Mouse (Mus musculus): ENCODE measurements around the gene Lrrc27. TPM values are rescaled to one million over a fixed set of nuclear protein-coding genes. Genes with fewer than 3 reads are reported as not detected.
A peak's percentile ranks its signal among the peaks of the same experiment; 100 is the strongest.

Lrrc27 gene
- polyA plus RNA-seq, 1 experiment from 2014 or later, result 4.7 TPM

DNA sequence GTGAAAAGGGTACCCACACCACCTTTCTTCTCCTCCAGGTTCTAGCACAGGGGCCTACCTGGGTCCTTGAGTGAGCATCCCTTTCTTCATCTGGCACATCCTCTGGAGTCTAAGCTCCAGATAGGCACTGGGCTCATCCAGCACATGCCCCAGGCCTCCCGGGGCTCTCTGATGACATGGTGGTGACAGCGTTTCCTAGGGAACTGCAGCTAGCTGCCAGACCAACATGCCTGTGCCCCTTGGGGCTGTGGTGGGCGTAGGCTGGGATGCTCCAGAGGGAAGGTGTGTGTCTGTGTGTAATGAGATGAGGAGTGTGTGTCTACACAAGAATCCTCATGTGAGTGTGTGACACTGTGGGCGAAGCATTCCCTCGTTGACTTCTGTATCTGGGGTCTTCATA is 66.8 kb downstream of the Lrrc27 start:
- no peak overlapping the region for H3K27ac ChIP-seq (ENCODE audit: low read depth)
- H3K4me3 ChIP-seq (ENCODE audit: low read depth, low read length), result no peak overlapping the region
- H3K9ac ChIP-seq (ENCODE audit: low read length), result no peak overlapping the region
- H3K27me3 ChIP-seq (replicated peaks; ENCODE audit: control insufficient read depth, insufficient read depth, low read length), result no peaks in the 10 kb centered on the region
- 0 out of 2 replicates have a peak, but pooled peaks cover 4% of the 10 kb centered on the region for H3K4me1 ChIP-seq (replicated peaks; ENCODE audit: control insufficient read depth, insufficient read depth, low read length)
- 84% methylated on average over 5 of the region's 5 CpGs for WGBS
- H3K9me3 ChIP-seq (ENCODE audit: control insufficient read depth, low read length), result no peaks in the 10 kb centered on the region
- DNase-seq (ENCODE audit: low spot score), result no peak
- no peak overlapping the region for H3K4me2 ChIP-seq (ENCODE audit: low read length)
- H3K36me3 ChIP-seq (ENCODE audit: control insufficient read depth, insufficient read depth, low read length), result no peaks in the 10 kb centered on the region
- ATAC-seq (replicated peaks; ENCODE audit: low FRiP score, low TSS enrichment, low read depth), result no peak

DNA sequence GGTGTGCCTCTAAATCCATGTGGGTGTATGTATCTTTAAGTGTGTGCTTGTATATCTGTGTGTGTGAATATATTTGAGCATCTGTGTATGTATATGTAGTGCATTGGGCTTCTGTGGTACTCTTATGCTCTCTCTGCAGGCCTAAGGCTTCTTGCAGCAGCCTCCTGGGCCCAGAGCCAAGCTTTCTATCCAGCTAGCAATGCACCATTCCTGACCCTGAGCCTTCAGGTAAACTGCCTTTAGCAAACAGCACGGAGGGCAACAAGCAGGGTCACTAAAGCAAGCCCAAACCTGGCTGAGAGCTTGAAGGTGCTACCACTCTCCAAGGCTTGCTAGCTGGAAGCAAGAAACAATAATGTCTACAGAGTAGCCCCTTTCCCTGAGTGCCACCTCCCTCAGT is 67.3 kb downstream of the Lrrc27 start:
- H3K27me3 ChIP-seq (replicated peaks; ENCODE audit: control insufficient read depth, insufficient read depth, low read length), result no peaks in the 10 kb centered on the region
- H3K4me1 ChIP-seq (replicated peaks; ENCODE audit: control insufficient read depth, insufficient read depth, low read length), result 0 out of 2 replicates have a peak, but pooled peaks cover 4% of the 10 kb centered on the region
- no peak overlapping the region for H3K4me3 ChIP-seq (ENCODE audit: low read depth, low read length)
- WGBS, result 50% methylated on average over 1 of the region's 1 CpGs
- no peak overlapping the region for H3K9ac ChIP-seq (ENCODE audit: low read length)
- DNase-seq (ENCODE audit: low spot score) (no peak), ATAC-seq (replicated peaks; ENCODE audit: low FRiP score, low TSS enrichment, low read depth) (no peak)
- no peaks in the 10 kb centered on the region for H3K9me3 ChIP-seq (ENCODE audit: control insufficient read depth, low read length)
- H3K36me3 ChIP-seq (ENCODE audit: control insufficient read depth, insufficient read depth, low read length), result no peaks in the 10 kb centered on the region
- H3K27ac ChIP-seq (ENCODE audit: low read depth), result no peak overlapping the region
- H3K4me2 ChIP-seq (ENCODE audit: low read length), result no peak overlapping the region

DNA sequence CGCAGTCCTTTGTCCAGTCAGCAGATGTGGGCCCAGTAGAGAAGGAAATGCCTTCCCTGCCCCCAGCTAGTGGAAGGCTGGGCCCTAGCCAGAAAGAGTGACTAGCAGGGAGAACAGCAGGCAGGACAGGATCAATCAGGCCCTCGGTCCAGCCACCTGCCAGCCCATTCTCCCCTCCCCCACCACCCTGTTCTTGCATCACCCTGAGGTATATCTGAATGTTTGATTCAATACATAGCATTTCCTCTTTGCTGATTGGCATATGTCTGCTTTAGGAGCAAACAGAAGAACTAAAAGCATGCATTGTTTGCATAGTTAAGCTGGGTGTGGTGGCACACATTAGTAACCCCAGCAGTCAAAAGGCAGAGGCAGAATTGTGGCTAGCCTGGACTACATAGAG is 68.4 kb downstream of the Lrrc27 start:
- ATAC-seq (replicated peaks; ENCODE audit: low FRiP score, low TSS enrichment, low read depth), result peak; percentile 34
- H3K4me3 ChIP-seq (ENCODE audit: low read depth, low read length), result no peak overlapping the region
- no peak overlapping the region for H3K4me2 ChIP-seq (ENCODE audit: low read length)
- no peaks in the 10 kb centered on the region for H3K27me3 ChIP-seq (replicated peaks; ENCODE audit: control insufficient read depth, insufficient read depth, low read length)
- WGBS, result 47% methylated on average over 2 of the region's 2 CpGs
- H3K36me3 ChIP-seq (ENCODE audit: control insufficient read depth, insufficient read depth, low read length), result no peaks in the 10 kb centered on the region
- H3K9me3 ChIP-seq (ENCODE audit: control insufficient read depth, low read length), result no peaks in the 10 kb centered on the region
- 0 out of 2 replicates have a peak, but pooled peaks cover 4% of the 10 kb centered on the region for H3K4me1 ChIP-seq (replicated peaks; ENCODE audit: control insufficient read depth, insufficient read depth, low read length)
- H3K9ac ChIP-seq (ENCODE audit: low read length), result no peak overlapping the region
- no peak for DNase-seq (ENCODE audit: low spot score)
- peak overlapping the region; percentile 2; the same call in 1 of the 2 replicates for H3K27ac ChIP-seq (ENCODE audit: low read depth)

DNA sequence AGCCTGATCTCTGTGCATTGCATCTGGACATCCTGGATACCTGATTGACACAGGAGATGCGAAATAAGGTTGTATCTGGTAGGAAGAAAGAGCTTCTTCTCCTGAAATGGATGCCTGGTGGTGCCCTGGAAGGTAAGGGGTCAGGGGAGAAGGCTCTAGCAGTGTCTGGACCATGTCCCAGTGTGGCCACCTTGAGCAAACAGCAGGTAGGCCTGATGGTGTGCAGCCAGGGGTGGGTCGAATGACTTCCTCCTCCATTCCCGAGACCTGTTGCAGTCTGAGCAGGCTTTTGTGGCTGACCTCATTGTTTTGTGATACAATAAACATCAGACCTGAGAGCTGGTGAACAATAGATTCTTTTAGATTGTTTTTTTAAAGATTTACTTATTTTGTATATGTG is 69.2 kb downstream of the Lrrc27 start:
- ATAC-seq (replicated peaks; ENCODE audit: low FRiP score, low TSS enrichment, low read depth) (no peak), DNase-seq (ENCODE audit: low spot score) (no peak)
- Histone ChIP-seq H3K4me2 (ENCODE audit: low read length) (no peak overlapping the region), H3K36me3 (ENCODE audit: control insufficient read depth, insufficient read depth, low read length) (no peaks in the 10 kb centered on the region), H3K9me3 (ENCODE audit: control insufficient read depth, low read length) (no peaks in the 10 kb centered on the region), H3K27me3 (replicated peaks; ENCODE audit: control insufficient read depth, insufficient read depth, low read length) (no peaks in the 10 kb centered on the region), H3K9ac (ENCODE audit: low read length) (no peak overlapping the region), H3K4me3 (ENCODE audit: low read depth, low read length) (no peak overlapping the region), H3K27ac (ENCODE audit: low read depth) (no peak overlapping the region), H3K4me1 (replicated peaks; ENCODE audit: control insufficient read depth, insufficient read depth, low read length) (0 out of 2 replicates have a peak, but pooled peaks cover 4% of the 10 kb centered on the region)
- 75% methylated on average over 3 of the region's 3 CpGs for WGBS

DNA sequence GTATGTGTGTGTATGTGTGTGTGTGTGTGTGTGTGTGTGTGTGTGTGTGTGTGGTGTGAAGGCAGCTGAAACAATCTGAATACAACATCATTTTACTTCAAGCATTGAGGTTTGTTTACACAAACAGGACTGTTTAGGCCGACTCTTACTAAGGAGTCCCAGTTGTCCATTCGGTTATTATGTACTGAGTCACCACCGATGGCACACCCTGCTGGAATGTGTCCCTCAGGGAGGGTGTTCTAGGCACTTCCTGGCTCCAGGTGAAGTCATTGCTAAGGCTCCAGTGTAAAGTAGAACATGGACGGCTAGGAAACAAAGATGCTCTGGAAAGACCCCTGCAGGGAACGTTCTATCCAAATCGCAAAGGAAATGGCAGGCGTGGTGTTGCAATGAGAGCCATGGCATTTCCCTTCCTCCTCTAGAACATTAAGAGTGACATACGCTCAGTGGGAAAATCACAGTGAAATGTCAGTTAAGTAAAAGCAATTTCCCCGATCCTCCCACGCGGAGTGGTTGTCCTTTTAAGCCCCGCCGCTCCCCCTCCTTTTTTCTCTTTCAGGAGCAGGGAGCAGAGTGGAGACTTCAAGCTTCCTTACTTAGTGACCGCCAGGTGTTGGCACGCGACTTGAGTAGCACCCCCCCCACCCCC is 72.6 kb downstream of the Lrrc27 start:
- no peak overlapping the region for H3K4me2 ChIP-seq (ENCODE audit: low read length)
- ATAC-seq (replicated peaks; ENCODE audit: low FRiP score, low TSS enrichment, low read depth) (no peak), DNase-seq (ENCODE audit: low spot score) (no peak)
- H3K27ac ChIP-seq (ENCODE audit: low read depth), result no peak overlapping the region
- H3K27me3 ChIP-seq (replicated peaks; ENCODE audit: control insufficient read depth, insufficient read depth, low read length), result no peaks in the 10 kb centered on the region
- WGBS, result 70% methylated on average over 16 of the region's 16 CpGs
- H3K4me1 ChIP-seq (replicated peaks; ENCODE audit: control insufficient read depth, insufficient read depth, low read length), result 0 out of 2 replicates have a peak, but pooled peaks cover under 1% of the 10 kb centered on the region
- H3K36me3 ChIP-seq (ENCODE audit: control insufficient read depth, insufficient read depth, low read length), result no peaks in the 10 kb centered on the region
- no peak overlapping the region for H3K4me3 ChIP-seq (ENCODE audit: low read depth, low read length)
- no peak overlapping the region for H3K9ac ChIP-seq (ENCODE audit: low read length)
- H3K9me3 ChIP-seq (ENCODE audit: control insufficient read depth, low read length), result no peaks in the 10 kb centered on the region

DNA sequence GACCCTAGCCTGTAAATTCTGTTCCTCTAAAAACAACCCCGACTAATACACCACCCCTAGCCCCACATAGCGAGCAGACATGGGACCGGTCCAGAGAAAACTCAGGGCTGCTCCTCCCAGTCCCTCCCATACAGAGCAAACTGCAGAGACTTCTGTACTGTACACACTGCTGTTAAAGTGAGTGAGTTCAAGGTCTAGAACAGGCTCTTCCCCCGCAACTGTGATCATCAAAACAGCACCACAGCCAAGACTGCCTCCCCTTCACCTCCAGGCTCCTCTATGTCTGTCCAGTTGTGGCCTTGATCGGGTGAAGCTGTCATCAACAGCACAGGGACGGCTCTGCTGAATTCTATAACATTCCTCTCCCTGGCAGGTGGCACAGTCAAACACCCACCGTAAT is 75.8 kb downstream of the Lrrc27 start:
- Histone ChIP-seq H3K9ac (ENCODE audit: low read length) (no peak overlapping the region), H3K9me3 (ENCODE audit: control insufficient read depth, low read length) (no peaks in the 10 kb centered on the region), H3K4me3 (ENCODE audit: low read depth, low read length) (no peak overlapping the region), H3K4me1 (replicated peaks; ENCODE audit: control insufficient read depth, insufficient read depth, low read length) (no peaks in the 10 kb centered on the region), H3K27ac (ENCODE audit: low read depth) (no peak overlapping the region), H3K27me3 (replicated peaks; ENCODE audit: control insufficient read depth, insufficient read depth, low read length) (no peaks in the 10 kb centered on the region), H3K4me2 (ENCODE audit: low read length) (no peak overlapping the region), H3K36me3 (ENCODE audit: control insufficient read depth, insufficient read depth, low read length) (no peaks in the 10 kb centered on the region)
- no peak for DNase-seq (ENCODE audit: low spot score)
- ATAC-seq (replicated peaks; ENCODE audit: low FRiP score, low TSS enrichment, low read depth), result no peak
- WGBS, result 79% methylated on average over 7 of the region's 7 CpGs

Other genes with a start within 250 kb of the Lrrc27 start
- 28.5 and 30.0 TPM in 2 replicates for gene Dpysl4, start 127.0 kb upstream of the Lrrc27 start, polyA plus RNA-seq (2014; fragmentation: Nextera tagmentation; extraction: Ambion mirVana)
- 0.12 and 0.15 TPM in 2 replicates for gene Stk32c, start 319 bp downstream of the Lrrc27 start, polyA plus RNA-seq (2014; fragmentation: Nextera tagmentation; extraction: Ambion mirVana)
- 15.9 and 17.3 TPM in 2 replicates for gene Pwwp2b, start 35.5 kb downstream of the Lrrc27 start, polyA plus RNA-seq (2014; fragmentation: Nextera tagmentation; extraction: Ambion mirVana)
- gene Inpp5a, start 176.1 kb downstream of the Lrrc27 start, polyA plus RNA-seq (2014; fragmentation: Nextera tagmentation; extraction: Ambion mirVana), result 44.2 and 49.8 TPM in 2 replicates

Data from intestine, embryonic 14.5 days (tissue).